Mouse (Mus musculus) small intestine, adult 2 months (tissue): ENCODE data around the gene Lsm2.

Source experiments
- CTCF ChIP-seq: fragments of 200-500 bp; IDR thresholded peaks from 2 replicates; pipeline ENCODE4 v1.5.1; 2012; ENCODE audit warnings: low read depth, mild to moderate bottlenecking, control low read depth, inconsistent platforms, low read length, moderate library complexity, mixed read lengths; ENCODE audit not compliant: insufficient replicate concordance, insufficient read length; ENCODE audit errors: extremely low read depth
- POLR2A ChIP-seq: fragments of 200-500 bp; IDR thresholded peaks from 2 replicates; pipeline ENCODE4 v1.6.1; 2012; ENCODE audit warnings: low read depth, mild to moderate bottlenecking, control low read depth, inconsistent platforms, low read length, moderate library complexity

DNA sequence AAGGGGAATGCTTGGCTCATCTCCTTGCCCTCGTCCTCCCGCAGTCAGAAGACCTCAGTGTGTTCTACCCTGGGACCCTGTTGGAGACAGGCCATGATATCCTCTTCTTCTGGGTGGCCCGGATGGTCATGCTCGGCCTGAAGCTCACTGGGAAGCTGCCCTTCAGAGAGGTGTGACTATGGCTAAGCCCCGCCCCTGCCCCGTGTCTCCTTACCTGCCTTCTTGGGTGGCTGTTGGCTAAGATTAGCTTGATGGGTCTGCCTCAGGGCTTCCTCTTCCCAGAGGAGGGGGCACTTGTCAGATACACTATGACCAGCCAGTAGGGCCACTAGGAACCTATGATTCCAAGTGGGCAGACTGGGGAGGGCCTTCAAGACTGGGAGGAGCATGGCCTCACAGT is 31.6 kb downstream of the Lsm2 start:
- TF ChIP-seq POLR2A (no peak), CTCF (no peak)
